Mouse (Mus musculus): ENCODE measurements around the gene C1qtnf2.
A peak's percentile ranks its signal among the peaks of the same experiment; 100 is the strongest.

DNA sequence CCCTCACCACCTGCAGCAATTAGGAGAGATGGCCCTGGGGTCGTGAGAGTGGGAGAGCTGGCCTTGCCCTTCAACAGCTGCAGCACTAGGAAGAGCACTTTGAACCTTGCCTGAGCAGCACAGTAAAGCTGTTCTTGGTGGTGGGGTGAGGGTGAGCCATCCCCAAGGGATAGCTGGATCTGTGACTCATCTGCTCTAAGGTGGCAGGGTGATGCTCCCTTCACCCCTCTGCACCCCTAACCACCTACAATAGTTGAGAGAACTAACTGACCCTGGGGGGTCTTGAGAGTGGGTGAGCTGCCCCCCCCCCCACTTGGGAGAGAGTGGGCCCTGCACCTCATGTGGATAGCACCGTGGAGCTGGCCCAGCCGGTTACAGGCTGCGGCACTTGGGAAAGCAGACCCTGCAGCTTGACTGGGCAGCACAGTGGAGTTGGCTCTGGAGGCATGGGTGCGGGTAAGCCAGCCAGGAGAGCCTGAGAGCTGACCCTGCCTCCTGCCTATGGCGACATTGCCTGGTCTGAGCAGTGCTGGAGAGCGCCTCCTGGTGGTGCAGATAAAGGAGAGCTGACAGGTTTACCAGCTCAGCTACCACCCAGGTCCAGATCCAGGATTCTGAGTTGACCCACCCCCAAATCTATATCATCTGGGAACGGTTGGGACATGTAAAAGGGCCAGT, 42.4 kb downstream of the C1qtnf2 start:
- TF ChIP-seq POLR2A (IDR thresholded peaks at IDR 0.05; ENCODE audit: low read depth, low read length), result no peak
- TF ChIP-seq CTCF (IDR thresholded peaks at IDR 0.05; ENCODE audit: borderline replicate concordance, insufficient read depth, low read length), result peak; percentile 58; the same call in 1 of the 2 replicates
